Comparison of ENCODE assay signal across 8 mouse cellular contexts in genomic region chr9:7184172-7184896, GRCm38 (mm10). TPM values are rescaled to one million over a fixed set of nuclear protein-coding genes. Genes with fewer than 3 reads are reported as not detected.
DNase-seq lines count a peak whose midpoint lies in the region; ATAC-seq and TF ChIP-seq lines count a peak whose summit lies in the region.

Gene Dync2h1 (minus strand): TSS chr9:7184446.
Gene Dcun1d5 (plus strand): TSS chr9:7184520.

- no peaks in the 10 kb centered on the region for H3K36me3 ChIP-seq in kidney, embryonic 14.5 days (ENCODE audit: control insufficient read depth, insufficient read depth, low read length)
- H3K36me3 ChIP-seq in limb, embryonic 15.5 days = 0 out of 2 replicates have a peak, but pooled peaks cover 6% of the 10 kb centered on the region

- WGBS in kidney, embryonic 14.5 days = under 1% methylated on average over 62 of the region's 62 CpGs
- WGBS in limb, embryonic 15.5 days = under 1% methylated on average over 56 of the region's 62 CpGs

- H3K9ac ChIP-seq in kidney, embryonic 14.5 days (ENCODE audit: low read depth, low read length) = peak within 1 kb of the TSS; percentile 88
- peak within 1 kb of the TSS; percentile 95 for H3K9ac ChIP-seq in limb, embryonic 15.5 days

- H3K4me3 ChIP-seq in bone marrow macrophage, adult 2 months (ENCODE audit: insufficient read depth, low read length) = peak within 1 kb of the TSS; percentile 78
- H3K4me3 ChIP-seq in embryonic fibroblast, embryonic 13.5 days (ENCODE audit: insufficient read depth, low read length) = peak within 1 kb of the TSS; percentile 97
- peak within 1 kb of the TSS; percentile 90 for H3K4me3 ChIP-seq in kidney, embryonic 14.5 days (ENCODE audit: low read length)
- peak within 1 kb of the TSS; percentile 91 for H3K4me3 ChIP-seq in limb, embryonic 15.5 days

- peaks cover 11% of the 10 kb centered on the region for H3K4me1 ChIP-seq in bone marrow macrophage, adult 2 months (ENCODE audit: control insufficient read depth, insufficient read depth, low read length)
- H3K4me1 ChIP-seq in embryonic fibroblast, embryonic 13.5 days (ENCODE audit: control insufficient read depth, insufficient read depth, low read length) = no peaks in the 10 kb centered on the region
- H3K4me1 ChIP-seq in kidney, embryonic 14.5 days (ENCODE audit: control insufficient read depth, insufficient read depth, low read length) = peaks cover 16% of the 10 kb centered on the region
- peaks cover 8% of the 10 kb centered on the region for H3K4me1 ChIP-seq in limb, embryonic 15.5 days

- H3K4me2 ChIP-seq in kidney, embryonic 14.5 days (replicated peaks; ENCODE audit: low read depth, low read length) = peak within 1 kb of the TSS; percentile 77
- peak within 1 kb of the TSS; percentile 54 for H3K4me2 ChIP-seq in limb, embryonic 15.5 days

- TF ChIP-seq POLR2A in bone marrow macrophage, adult 2 months (IDR thresholded peaks at IDR 0.05; ENCODE audit: borderline replicate concordance, low read depth, low read length) = no peak
- TF ChIP-seq POLR2A in embryonic fibroblast, embryonic 13.5 days (IDR thresholded peaks at IDR 0.05; ENCODE audit: low read depth, low read length) = peak; percentile 85

- H3K27ac ChIP-seq in bone marrow macrophage, adult 2 months (ENCODE audit: insufficient read depth, low read depth, low read length) = peak within 1 kb of the TSS; percentile 96
- H3K27ac ChIP-seq in embryonic fibroblast, embryonic 13.5 days (ENCODE audit: insufficient read depth, low read length) = peak within 1 kb of the TSS; percentile 86
- H3K27ac ChIP-seq in kidney, embryonic 14.5 days (ENCODE audit: low read depth, low read length) = peak within 1 kb of the TSS; percentile 98
- H3K27ac ChIP-seq in limb, embryonic 15.5 days = peak within 1 kb of the TSS; percentile 95

- peak; percentile 95 for DNase-seq in A20 (ENCODE audit: low read depth, low spot score)
- peak; percentile 92 to 93 for DNase-seq in heart, adult 9 months (ENCODE audit: low spot score in 2 of 2)
- DNase-seq in monocyte, adult 2 months (ENCODE audit: low read depth in 1 of 2, low spot score in 2 of 2) = peak; percentile 75 to 84
- peak; percentile 89 to 90 for DNase-seq in spleen, postnatal 36 days (ENCODE audit: low spot score in 2 of 2)

- no peaks in the 10 kb centered on the region for H3K27me3 ChIP-seq in kidney, embryonic 14.5 days (ENCODE audit: control insufficient read depth, insufficient read depth, low read length)
- no peaks in the 10 kb centered on the region for H3K27me3 ChIP-seq in limb, embryonic 15.5 days

- peak; percentile 99 for ATAC-seq in kidney, embryonic 14.5 days (ENCODE audit: low FRiP score, low TSS enrichment)
- ATAC-seq in limb, embryonic 15.5 days (ENCODE audit: insufficient number of reproducible peaks, low FRiP score, low TSS enrichment, low read depth) = peak; percentile 98

- no peak for TF ChIP-seq CTCF in bone marrow macrophage, adult 2 months (IDR thresholded peaks at IDR 0.05; ENCODE audit: low read depth, low read length)
- TF ChIP-seq CTCF in embryonic fibroblast, embryonic 13.5 days (IDR thresholded peaks at IDR 0.05; ENCODE audit: borderline replicate concordance, insufficient read depth, low read length) = no peak

- H3K9me3 ChIP-seq in kidney, embryonic 14.5 days (ENCODE audit: control insufficient read depth, low read length) = no peaks in the 10 kb centered on the region
- no peaks in the 10 kb centered on the region for H3K9me3 ChIP-seq in limb, embryonic 15.5 days

RNA-seq across cellular contexts. Expression of gene Dync2h1, which starts in this region (rescaled TPM):
- 1.0 and 1.7 TPM in 2 replicates for polyA plus RNA-seq in bone marrow macrophage, adult 2 months (2012; ENCODE audit: insufficient read depth, insufficient read length, missing spikeins)
- polyA plus RNA-seq in embryonic fibroblast, embryonic 13.5 days (2011; ENCODE audit: insufficient read length, low read depth, missing spikeins) = 6.6 and 8.6 TPM in 2 replicates
- 23.4 and 32.4 TPM in 2 replicates for polyA plus RNA-seq in kidney, embryonic 14.5 days (2014; fragmentation: Nextera tagmentation; extraction: Ambion mirVana)
- polyA plus RNA-seq in limb, embryonic 15.5 days (2015; fragmentation: Nextera tagmentation; extraction: Ambion mirVana) = 13.6 and 14.3 TPM in 2 replicates

RNA-seq across cellular contexts. Expression of gene Dcun1d5, which starts in this region (rescaled TPM):
- 73.3 and 95.8 TPM in 2 replicates for polyA plus RNA-seq in bone marrow macrophage, adult 2 months (2012; ENCODE audit: insufficient read depth, insufficient read length, missing spikeins)
- polyA plus RNA-seq in embryonic fibroblast, embryonic 13.5 days (2011; ENCODE audit: insufficient read length, low read depth, missing spikeins) = 108 and 121 TPM in 2 replicates
- 139 and 157 TPM in 2 replicates for polyA plus RNA-seq in kidney, embryonic 14.5 days (2014; fragmentation: Nextera tagmentation; extraction: Ambion mirVana)
- 111 and 131 TPM in 2 replicates for polyA plus RNA-seq in limb, embryonic 15.5 days (2015; fragmentation: Nextera tagmentation; extraction: Ambion mirVana)

Comparison
In these comparisons a context has a peak if more than half of its experiments do, and no peak if none do; other contexts are left out.
1. Peak in every context shown above with its lines: DNase-seq, ATAC-seq, H3K4me3 ChIP-seq and H3K27ac ChIP-seq.